Mouse (Mus musculus): ENCODE data around the gene Klhl30.

The Klhl30 gene

DNA sequence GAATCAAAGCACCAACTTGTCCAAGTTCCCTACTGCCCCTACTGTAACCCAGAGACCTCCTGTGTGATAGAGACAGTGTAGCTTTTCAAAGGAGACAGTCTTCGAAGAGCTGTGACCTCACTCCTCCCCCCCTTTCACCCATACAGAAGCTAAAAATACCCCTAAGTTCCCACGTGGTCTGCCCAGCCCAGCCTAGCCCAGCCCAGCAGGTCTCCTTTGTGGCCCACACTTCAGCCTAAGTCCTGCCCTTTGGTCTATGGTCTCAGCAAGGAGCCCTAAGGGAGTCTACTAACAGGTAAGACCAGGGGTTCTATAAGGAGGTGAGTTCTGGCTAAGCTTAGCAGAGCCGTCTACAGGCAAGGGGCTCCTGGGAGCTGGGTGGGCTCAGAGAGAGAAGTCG, at the start of gene Klhl30:
Klhl30 (plus strand) TSS at position 176 of the 400 bp plus-strand sequence.
- no peak for DNase-seq (ENCODE audit: low read depth)

DNA sequence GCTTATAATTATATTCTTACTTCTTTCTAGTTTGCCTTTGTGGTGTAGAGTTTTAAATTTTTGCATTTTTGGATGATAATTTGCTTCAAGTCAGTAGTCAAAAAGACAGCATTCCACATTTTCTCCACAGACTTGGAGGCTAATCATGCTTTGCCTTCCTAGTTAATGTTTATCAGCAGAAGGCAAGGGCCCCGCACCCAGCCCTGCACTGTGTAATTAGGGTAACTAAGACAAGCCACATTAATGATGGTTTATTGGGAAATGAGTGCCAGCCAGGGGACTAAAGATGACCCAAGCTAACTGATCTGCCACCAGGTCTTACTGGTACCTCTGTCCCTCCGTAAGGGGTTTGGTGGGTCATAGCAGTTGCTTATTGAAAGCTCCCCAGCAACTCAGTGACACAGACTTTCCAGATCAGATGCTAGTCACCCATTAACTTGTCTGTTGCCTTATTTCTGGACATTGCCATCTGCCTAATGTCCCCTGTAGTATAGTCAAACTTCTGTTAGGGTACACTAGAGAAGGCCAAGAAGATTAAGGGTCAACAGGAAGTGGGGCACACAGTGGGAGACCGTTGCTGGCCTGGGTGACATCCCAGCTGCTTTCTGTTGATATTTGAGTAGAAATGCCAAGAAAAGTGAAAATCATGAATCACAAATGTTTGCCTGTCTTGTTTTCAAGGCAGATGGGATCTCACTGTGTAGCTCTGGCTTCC, 49.5 kb upstream of the Klhl30 start:
- no peak for DNase-seq (ENCODE audit: low read depth)

DNA sequence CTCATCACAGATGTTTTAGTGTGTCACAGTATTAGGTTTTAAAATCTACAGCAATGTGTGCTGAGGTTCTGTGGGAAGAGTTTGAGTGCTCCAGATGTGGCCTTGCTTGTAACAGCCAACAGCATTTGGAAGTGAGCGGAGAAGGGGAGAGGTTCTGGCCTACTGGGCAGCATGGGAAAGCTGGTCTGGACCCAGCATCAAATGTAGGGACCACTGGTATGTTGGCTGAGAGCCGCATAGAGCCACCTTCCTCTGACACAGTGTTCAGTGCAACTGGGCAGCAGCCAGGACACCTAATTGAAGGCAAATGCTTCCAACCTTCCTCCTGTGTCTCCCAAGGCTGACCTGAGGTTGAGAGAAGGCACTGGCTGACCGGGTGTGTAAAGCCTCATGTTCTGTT, 48.8 kb upstream of the Klhl30 start:
- no peak for DNase-seq (ENCODE audit: low read depth)

DNA sequence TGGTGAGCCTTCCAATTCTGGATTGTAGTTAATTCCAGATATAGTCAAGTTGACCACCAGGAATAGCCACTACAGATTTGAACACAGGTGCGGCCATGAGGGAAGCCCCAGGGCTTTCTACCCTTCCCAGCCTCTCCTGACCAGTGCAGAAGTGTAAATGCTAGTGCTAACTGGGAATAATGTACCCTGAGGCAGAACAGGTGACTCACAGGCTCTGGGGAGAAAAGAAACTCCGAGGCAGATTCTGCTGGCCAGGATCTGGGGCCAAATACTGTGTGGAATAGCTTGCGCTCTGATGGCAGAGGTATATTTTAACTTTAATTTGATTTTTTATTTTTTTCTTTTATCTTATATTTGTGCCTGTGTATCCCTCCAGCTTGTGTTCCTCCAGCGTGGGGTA, 46.2 kb upstream of the Klhl30 start:
- no peak for DNase-seq (ENCODE audit: low read depth)

DNA sequence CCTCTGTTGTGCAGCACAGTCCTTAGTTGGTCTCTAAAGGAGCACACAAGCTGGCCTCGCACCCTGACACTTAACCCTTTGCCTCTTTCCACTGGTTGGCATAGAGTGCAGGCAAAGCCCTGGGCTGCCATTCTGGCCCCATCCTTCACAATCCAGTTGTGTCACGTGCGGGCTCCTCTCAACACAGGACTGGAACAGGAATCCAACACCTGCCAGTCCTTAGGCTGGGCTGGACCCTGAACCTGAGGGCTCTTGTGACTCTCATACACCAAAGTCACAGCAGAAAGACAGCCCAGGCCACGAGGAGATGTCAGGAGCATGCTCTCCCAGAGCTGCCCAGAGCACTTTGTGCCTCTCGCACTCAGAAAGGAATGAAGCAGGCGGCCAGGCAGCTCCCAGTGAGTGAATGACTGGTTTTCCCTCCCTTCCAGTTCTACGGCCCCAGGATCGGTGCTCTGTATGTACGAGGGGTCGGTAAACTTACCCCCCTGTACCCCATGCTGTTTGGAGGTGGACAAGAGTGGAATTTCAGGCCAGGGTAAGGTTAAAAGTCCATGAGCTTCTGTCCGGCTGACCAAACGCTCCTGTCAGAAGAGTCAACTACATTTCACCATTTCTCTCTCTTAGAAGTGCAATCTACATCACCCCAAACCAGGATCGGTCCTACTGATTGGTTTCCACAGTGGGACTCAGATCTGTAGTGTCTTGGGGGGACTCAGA, 41.3 kb upstream of the Klhl30 start:
- DNase-seq (ENCODE audit: low read depth): no peak

DNA sequence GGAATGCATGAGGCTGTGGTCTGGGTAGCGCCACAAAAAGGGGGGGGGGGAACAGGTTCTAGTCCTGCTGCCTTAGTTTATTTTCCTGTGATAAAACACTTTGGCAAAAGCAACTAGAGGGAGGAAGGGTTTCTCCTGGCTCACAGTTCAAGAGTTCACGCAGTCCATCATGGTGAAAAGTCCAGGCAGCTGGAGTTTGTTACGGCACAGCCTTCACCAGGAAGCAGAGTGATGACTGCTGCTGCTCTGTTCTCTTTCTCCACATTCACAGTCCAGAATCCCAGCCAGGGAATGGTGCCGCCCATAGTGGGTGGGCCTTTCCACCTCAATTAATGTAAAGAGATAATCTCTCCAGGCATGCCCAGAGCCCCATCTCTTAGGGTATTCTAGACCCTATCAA, 38.5 kb upstream of the Klhl30 start:
- no peak for DNase-seq (ENCODE audit: low read depth)

DNA sequence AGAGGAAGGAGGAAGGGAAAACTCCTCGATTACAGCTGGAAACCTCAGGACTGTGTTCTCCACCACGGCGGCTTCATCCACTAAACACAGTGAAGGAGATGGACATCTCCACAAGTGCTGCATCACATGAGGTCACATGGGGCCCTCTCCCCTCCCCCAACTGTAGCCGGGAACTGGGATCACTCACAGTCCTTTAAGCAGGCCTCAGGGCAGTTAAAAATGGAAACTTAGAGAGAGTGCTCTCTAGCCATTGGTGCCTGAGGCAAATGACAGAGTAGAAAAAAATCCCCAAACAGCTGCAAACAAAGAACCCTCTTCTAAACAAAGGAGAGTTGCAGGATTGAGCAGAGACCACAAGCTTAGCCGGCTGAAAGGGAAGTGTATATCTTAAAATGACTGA, 37.6 kb upstream of the Klhl30 start:
- no peak for DNase-seq (ENCODE audit: low read depth)

- no peak for DNase-seq (ENCODE audit: low read depth)
Measured at GRCm38 (mm10) chr1:91317656-91318055, 33.2 kb upstream of the Klhl30 start.

GRCm38 (mm10) chr1:91321760-91322438, 28.9 kb upstream of the Klhl30 start, which contains the start of gene Espnl:
Gene Espnl, plus strand, starts transcription at chr1:91322075.
- DNase-seq (ENCODE audit: low read depth): no peak

DNA sequence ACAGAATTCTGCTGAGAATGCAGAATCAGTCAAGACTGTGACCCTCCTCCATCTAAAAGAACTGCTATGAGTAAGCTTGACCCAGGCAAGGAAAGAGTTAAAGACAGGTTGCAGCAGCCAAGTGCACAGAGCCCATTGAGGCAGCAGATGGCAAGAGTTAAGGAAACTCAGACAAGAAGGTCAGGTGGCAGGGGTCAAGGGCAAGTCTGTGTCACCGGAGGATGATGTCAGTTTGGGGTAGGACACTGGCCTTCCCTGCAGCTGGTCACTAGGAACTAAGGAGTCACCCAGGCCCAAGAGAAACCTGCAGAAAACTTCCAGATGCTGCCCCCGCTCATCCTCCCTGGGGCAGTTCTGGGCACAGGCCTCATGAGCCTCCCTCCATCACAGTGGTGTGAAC, 26.2 kb upstream of the Klhl30 start:
- DNase-seq (ENCODE audit: low read depth): no peak

GRCm38 (mm10) chr1:91325488-91326042, 25.3 kb upstream of the Klhl30 start:
- DNase-seq (ENCODE audit: low read depth): no peak

DNA sequence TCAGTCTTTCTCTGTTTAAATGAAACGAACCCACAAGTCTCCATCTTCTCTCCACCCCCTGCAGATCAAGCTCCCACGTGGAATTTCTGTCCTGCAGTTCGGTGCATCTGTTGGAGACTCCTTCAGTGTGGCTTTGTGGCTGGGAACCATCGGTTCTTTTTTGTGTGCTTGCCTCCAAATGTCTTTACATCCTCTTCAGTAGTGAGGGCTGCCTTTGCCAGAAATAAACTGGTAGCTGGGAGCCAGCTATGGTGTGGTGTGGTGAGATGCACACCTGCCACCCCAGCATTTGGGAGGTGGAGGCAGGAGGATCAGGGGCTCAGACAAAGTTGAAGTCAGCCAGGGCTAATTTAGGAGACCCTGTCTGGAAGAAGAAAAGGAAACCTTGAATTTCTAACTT, 18.7 kb upstream of the Klhl30 start:
- no peak for DNase-seq (ENCODE audit: low read depth)

DNA sequence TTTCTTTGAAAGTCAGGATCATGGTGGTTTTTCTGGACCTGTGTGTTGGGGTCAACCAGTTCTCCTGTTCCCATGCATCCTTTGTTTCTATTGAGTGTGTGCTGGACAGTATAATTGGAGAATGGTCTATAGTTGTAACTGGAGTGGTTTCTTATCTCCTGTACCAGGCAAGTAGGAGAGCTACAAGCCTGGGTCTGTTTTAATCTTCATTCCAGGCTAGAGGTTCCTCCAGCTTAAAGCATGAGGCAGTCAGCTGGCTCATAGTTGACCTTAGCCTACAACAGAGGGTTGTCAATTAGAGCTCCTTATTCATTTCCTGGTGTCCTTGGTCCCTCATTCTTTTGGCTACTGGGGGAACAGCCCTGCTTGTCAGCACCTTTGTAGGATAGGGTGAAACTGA, 17.2 kb upstream of the Klhl30 start:
- DNase-seq (ENCODE audit: low read depth): no peak

DNA sequence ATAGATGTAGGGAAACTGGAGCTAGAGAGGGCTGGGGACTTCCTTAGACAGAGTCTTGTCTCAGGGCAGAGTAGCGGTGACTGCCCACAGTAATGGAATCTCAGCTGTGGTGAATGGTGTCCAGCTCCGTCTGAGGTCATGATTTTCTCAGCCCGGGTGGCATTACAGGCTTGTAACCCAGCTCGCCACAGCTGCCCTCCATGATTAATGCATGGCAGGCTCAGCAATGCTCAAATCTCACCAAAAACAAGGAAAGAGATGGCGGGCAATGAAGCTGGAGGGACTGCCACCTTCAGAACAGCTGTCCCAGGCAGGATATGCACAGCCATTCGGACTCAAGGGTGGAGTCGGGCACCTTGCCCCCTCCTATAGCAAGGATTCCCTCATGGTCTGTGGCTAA, 13.5 kb upstream of the Klhl30 start:
- no peak for DNase-seq (ENCODE audit: low read depth)

DNA sequence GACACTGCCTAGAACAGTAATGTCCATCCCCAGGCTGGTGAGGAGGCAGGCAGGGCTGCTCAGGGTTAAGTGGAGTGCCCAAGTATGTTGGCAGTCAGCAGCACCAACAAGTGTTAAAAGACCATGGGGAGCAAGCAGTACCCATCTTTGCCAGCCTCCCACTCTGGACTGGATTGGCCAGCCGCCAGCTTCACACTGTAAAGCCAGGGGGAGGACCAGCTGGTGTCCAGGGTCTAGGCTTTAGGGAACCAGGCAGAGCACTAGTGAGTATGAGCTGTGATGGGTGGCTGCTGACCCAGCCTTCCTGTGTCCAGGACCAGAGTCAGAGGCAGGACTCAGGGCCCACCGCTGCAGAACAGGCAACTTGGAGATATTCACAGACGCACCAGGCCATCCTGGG, 6.8 kb upstream of the Klhl30 start:
- DNase-seq (ENCODE audit: low read depth): no peak

- no peak for DNase-seq (ENCODE audit: low read depth)
Measured at GRCm38 (mm10) chr1:91344921-91345685, 5.7 kb upstream of the Klhl30 start.

DNA sequence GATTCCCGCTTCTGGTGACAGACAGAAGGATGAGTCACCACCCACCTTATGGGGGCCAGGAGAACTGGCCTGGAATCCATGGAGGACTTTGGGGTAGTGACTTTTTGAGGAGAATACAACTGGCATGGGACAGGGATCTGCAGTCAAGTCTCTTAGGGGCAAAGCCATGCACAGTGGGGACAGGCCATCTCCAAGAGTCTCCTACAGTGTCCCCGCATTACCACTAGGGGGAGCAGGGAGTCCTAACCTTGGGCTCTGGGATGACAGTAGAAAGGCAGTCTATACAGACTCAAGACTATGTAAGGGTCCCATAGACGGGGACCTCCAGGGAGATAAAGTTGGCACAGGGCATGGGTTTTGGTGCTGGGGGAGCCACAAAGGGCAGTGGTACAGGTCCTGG, 3.9 kb upstream of the Klhl30 start:
- peak; percentile 60 for DNase-seq (ENCODE audit: low read depth)

DNA sequence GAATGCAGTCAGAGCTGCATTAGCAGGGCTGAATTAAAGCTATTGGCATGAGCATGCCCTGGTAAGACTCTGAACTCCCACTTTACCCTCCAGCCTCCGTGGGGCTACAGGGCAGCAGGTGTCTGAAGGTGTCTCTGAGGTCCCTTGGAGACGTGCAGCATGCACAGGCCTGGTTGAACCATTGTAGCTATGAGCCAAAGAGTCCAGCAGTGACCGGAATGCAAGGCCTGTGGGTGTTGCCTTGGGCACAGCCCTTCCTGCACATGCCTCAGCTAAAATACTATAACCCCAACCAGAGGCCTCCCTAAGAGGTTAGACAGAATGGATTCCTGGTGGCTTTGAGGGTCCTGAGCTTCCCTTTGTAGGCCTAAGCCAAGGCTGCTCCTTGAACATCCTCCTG, 433 bp downstream of the Klhl30 start:
- DNase-seq (ENCODE audit: low read depth): no peak

DNA sequence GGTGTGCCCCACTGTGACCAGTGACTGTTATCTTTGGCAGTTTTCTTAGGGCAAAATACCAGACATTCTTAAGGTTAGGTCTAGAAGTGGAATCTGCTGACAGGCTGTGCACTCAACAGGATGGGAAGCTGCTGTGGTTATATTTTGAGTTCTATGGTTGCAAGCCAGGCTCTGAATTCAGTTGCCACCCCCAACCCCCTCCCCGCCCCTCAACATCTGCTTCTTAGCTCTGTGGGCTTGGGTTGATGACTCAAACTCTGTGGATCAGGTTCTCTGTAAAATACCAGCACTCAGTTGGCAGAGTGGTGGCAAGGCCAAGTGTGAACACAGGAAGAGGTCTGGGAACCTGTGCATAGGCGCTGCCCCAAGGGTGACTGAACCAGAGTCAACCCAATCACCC, 1.5 kb downstream of the Klhl30 start:
- DNase-seq (ENCODE audit: low read depth): no peak

- DNase-seq (ENCODE audit: low read depth): no peak
Measured at GRCm38 (mm10) chr1:91356105-91356504, 5.3 kb downstream of the Klhl30 start.

- no peak for DNase-seq (ENCODE audit: low read depth)
Measured at GRCm38 (mm10) chr1:91362113-91362512, 11.3 kb downstream of the Klhl30 start.

Measured in c-Kit-positive CD71-negative TER-119-negative erythroid progenitor cells, embryonic 14.5 days (primary cell).